Comparison of ENCODE assay signal across 27 mouse cellular contexts in genomic region chr8:82262196-82262595, GRCm38 (mm10).
DNase-seq lines count a peak whose midpoint lies in the region; ATAC-seq and TF ChIP-seq lines count a peak whose summit lies in the region.
"Had no signal": no experiment of that assay in that cellular context is flagged by ENCODE, and none has a peak within 500 bp of the region (broad histone marks: within the 10 kb centered on the region; RNA-seq: fewer than 3 reads in every experiment).

No protein-coding gene starts in this region.

- H3K9ac ChIP-seq in midbrain, embryonic 14.5 days (replicated peaks; ENCODE audit: low read length): no peak overlapping the region
- H3K9ac ChIP-seq in midbrain, embryonic 16.5 days (ENCODE audit: low read depth, low read length): no peak overlapping the region
- H3K9ac ChIP-seq: embryonic facial prominence, embryonic 12.5 days; forebrain, embryonic 12.5 days; hindbrain, embryonic 12.5 days had no signal

- WGBS in midbrain, embryonic 14.5 days: 73% methylated on average over 4 of the region's 4 CpGs
- WGBS in midbrain, embryonic 16.5 days: 64% methylated on average over 4 of the region's 4 CpGs
- WGBS in kidney, adult 2 months: 80% methylated on average over 4 of the region's 4 CpGs

- H3K4me3 ChIP-seq in midbrain, embryonic 14.5 days (replicated peaks; ENCODE audit: low read depth, low read length): no peak overlapping the region
- no peak overlapping the region for H3K4me3 ChIP-seq in midbrain, embryonic 16.5 days (ENCODE audit: low read depth, low read length)
- H3K4me3 ChIP-seq in myocyte: no peak overlapping the region
- no peak overlapping the region for H3K4me3 ChIP-seq in kidney, adult 2 months (ENCODE audit: insufficient read depth, low read depth, low read length)
- H3K4me3 ChIP-seq: embryonic facial prominence, embryonic 12.5 days; forebrain, embryonic 12.5 days; heart, embryonic 10.5 days; hindbrain, embryonic 12.5 days had no signal

- no peak overlapping the region for H3ac ChIP-seq in myocyte (ENCODE audit: control insufficient read depth, insufficient read length)

- H3K4me2 ChIP-seq in midbrain, embryonic 14.5 days (ENCODE audit: low read length): no peak overlapping the region
- H3K4me2 ChIP-seq in midbrain, embryonic 16.5 days (ENCODE audit: low read length): no peak overlapping the region
- H3K4me2 ChIP-seq in myocyte (ENCODE audit: low read depth): no peak overlapping the region
- H3K4me2 ChIP-seq: embryonic facial prominence, embryonic 12.5 days; forebrain, embryonic 12.5 days; hindbrain, embryonic 12.5 days had no signal

- no peak for TF ChIP-seq CTCF in kidney, adult 2 months (conservative IDR thresholded peaks at IDR 0.05; ENCODE audit: insufficient read depth, insufficient read length, low read depth, low read length)

- no peaks in the 10 kb centered on the region for H3K79me2 ChIP-seq in myocyte (ENCODE audit: control insufficient read depth, insufficient read depth)

- H3K36me3 ChIP-seq in midbrain, embryonic 14.5 days (ENCODE audit: control insufficient read depth, insufficient read depth, low read length): no peaks in the 10 kb centered on the region
- H3K36me3 ChIP-seq in midbrain, embryonic 16.5 days (ENCODE audit: control insufficient read depth, insufficient read depth, low read length): no peaks in the 10 kb centered on the region
- H3K36me3 ChIP-seq in myocyte (ENCODE audit: control insufficient read depth, insufficient read depth): no peaks in the 10 kb centered on the region
- no peaks in the 10 kb centered on the region for H3K36me3 ChIP-seq in kidney, adult 2 months (ENCODE audit: control insufficient read depth, insufficient read depth, low read length)
- H3K36me3 ChIP-seq: embryonic facial prominence, embryonic 12.5 days; forebrain, embryonic 12.5 days; G1E; heart, embryonic 10.5 days; hindbrain, embryonic 12.5 days had no signal

- no peaks in the 10 kb centered on the region for H3K9me3 ChIP-seq in midbrain, embryonic 14.5 days (ENCODE audit: control insufficient read depth, low read length)
- no peaks in the 10 kb centered on the region for H3K9me3 ChIP-seq in midbrain, embryonic 16.5 days (replicated peaks; ENCODE audit: control insufficient read depth, low read length, poor library complexity, severe bottlenecking)
- H3K9me3 ChIP-seq: embryonic facial prominence, embryonic 12.5 days; forebrain, embryonic 12.5 days; G1E; heart, embryonic 10.5 days; hindbrain, embryonic 12.5 days had no signal

- no peak for TF ChIP-seq POLR2A in myocyte (IDR thresholded peaks at IDR 0.05; ENCODE audit: insufficient read length, low read depth)
- no peak for TF ChIP-seq POLR2A in kidney, adult 2 months (IDR thresholded peaks at IDR 0.05; ENCODE audit: low read depth, low read length)

- no peaks in the 10 kb centered on the region for H3K27me3 ChIP-seq in midbrain, embryonic 14.5 days (ENCODE audit: control insufficient read depth, insufficient read depth, low read length)
- no peaks in the 10 kb centered on the region for H3K27me3 ChIP-seq in midbrain, embryonic 16.5 days (ENCODE audit: control insufficient read depth, insufficient read depth, low read depth, low read length)
- no peaks in the 10 kb centered on the region for H3K27me3 ChIP-seq in myocyte (ENCODE audit: control insufficient read depth, insufficient read depth, insufficient read length)
- no peaks in the 10 kb centered on the region for H3K27me3 ChIP-seq in kidney, adult 2 months (replicated peaks; ENCODE audit: control insufficient read depth, insufficient read depth, low read length)
- H3K27me3 ChIP-seq: embryonic facial prominence, embryonic 12.5 days; forebrain, embryonic 12.5 days; hindbrain, embryonic 12.5 days; Patski had no signal

- DNase-seq in midbrain, embryonic 14.5 days: peak; percentile 7
- peak; percentile 5 for DNase-seq in adipocyte (ENCODE audit: low spot score)
- DNase-seq in spleen, postnatal 10 days (ENCODE audit: low spot score in 2 of 2): no peak
- DNase-seq in kidney, adult 2 months: no peak
- DNase-seq in cerebellum, postnatal 25 days: no peak
- DNase-seq: adrenal gland, adult 2 months; adrenal gland, postnatal 25 days; B cell, adult 2 months; cerebellum, adult 8-10 months; cerebellum, postnatal 36 days; gastrocnemius, postnatal 14 days; heart, postnatal 10 days; heart, postnatal 4 days had no signal

- no peak overlapping the region for H3K27ac ChIP-seq in midbrain, embryonic 14.5 days (replicated peaks; ENCODE audit: low read depth, low read length)
- no peak overlapping the region for H3K27ac ChIP-seq in midbrain, embryonic 16.5 days (ENCODE audit: low read length)
- no peak overlapping the region for H3K27ac ChIP-seq in kidney, adult 2 months (ENCODE audit: insufficient read depth, low read depth, low read length)
- H3K27ac ChIP-seq: embryonic facial prominence, embryonic 12.5 days; forebrain, embryonic 12.5 days; heart, embryonic 10.5 days; hindbrain, embryonic 12.5 days had no signal

- no peak for ATAC-seq in midbrain, embryonic 14.5 days (ENCODE audit: low FRiP score, low TSS enrichment)
- ATAC-seq in midbrain, embryonic 16.5 days: no peak
- ATAC-seq: activated CD4-positive, CD25-positive, alpha-beta regulatory T cell, adult 4 months; CD4-positive, CD25-positive, alpha-beta regulatory T cell, adult 4 months; forebrain, embryonic 16.5 days; hindbrain, embryonic 16.5 days; inflammation-experienced regulatory T-cells, adult 6 months; intestine, postnatal 0 days; Patski had no signal

- H3K4me1 ChIP-seq in midbrain, embryonic 14.5 days (ENCODE audit: control insufficient read depth, insufficient read depth, low read length): no peaks in the 10 kb centered on the region
- 0 out of 2 replicates have a peak, but pooled peaks cover 2% of the 10 kb centered on the region for H3K4me1 ChIP-seq in midbrain, embryonic 16.5 days (ENCODE audit: control insufficient read depth, insufficient read depth, low read length)
- H3K4me1 ChIP-seq in kidney, adult 2 months (ENCODE audit: control insufficient read depth, insufficient read depth, low read length): no peaks in the 10 kb centered on the region
- H3K4me1 ChIP-seq: embryonic facial prominence, embryonic 12.5 days; forebrain, embryonic 12.5 days; heart, embryonic 10.5 days; hindbrain, embryonic 12.5 days had no signal

TF ChIP-seq in myocyte, 11 proteins besides CTCF, POLR2A, EP300 and RAD21:
- TF ChIP-seq MAX (IDR thresholded peaks at IDR 0.05; ENCODE audit: low read depth) (no peak), REST (IDR thresholded peaks at IDR 0.05; ENCODE audit: insufficient read depth, insufficient read length) (no peak), CEBPB (IDR thresholded peaks at IDR 0.05; ENCODE audit: insufficient read depth, poor library complexity, severe bottlenecking) (0 out of 2 replicates have a peak, but pooled peaks have one; percentile 28)

Comparison
In these comparisons a context has a peak if more than half of its experiments do, and no peak if none do; other contexts are left out.
1. DNase-seq: peak in midbrain, embryonic 14.5 days (single experiment) and adipocyte (single experiment); none in spleen, postnatal 10 days (0 of 2), kidney, adult 2 months (single experiment) and cerebellum, postnatal 25 days (0 of 2).